Mouse (Mus musculus): ENCODE measurements at regions not wholly inside any gene's neighbourhood (a gene's known extent, or its start where the extent isn't known, plus 50 kb on each side); places are given as distances from the start of the nearest gene placed in this dataset.

DNA sequence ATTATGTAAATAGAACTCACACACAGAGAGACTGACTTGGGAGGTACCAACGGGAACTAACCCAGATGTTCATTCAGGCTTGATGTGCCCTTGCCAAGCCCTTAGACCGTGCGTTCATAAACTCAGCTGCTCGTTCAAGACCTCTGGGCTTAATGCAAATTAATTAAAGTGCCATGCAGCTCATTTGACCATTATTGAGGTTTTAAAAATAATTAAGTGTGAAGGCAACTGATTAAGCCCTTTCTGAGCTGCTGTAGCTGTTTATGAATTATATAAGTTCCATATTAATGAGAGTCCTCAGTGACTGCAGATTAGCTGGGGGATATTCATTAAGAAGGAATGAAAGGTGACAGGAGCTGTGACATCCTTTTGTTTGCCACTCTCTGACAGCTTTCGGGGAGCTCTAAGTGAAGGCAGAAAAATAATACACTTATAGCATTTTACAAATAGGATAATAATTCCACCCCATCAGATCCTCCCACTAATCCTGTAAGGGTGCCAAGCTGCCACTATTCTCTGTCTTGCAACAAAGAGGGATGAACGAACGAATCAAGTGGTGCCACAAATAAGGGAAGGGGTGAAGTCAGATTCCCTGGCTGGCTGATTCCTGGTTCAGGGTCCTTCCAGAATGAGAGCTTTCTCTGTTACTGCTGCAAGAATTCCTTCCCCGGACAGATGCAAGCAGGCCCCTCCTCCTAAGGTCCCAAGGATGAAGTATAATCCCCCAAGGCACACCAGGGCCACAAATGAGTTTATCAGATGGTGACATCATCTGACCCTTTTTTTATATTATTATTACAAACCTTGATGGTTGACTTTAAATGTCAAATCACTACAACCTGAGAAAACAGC, 184.7 kb upstream of the Nckap5 start:
- DNase-seq (ENCODE audit: extremely low read depth, insufficient read length, low spot score), result no peak

- no peak for DNase-seq (ENCODE audit: extremely low read depth, insufficient read length, low spot score)
These were observed 181.3 kb upstream of the Nckap5 start for GRCm38 (mm10) chr1:127011901-127012300.

GRCm38 (mm10) chr1:127009699-127010098, 179.1 kb upstream of the Nckap5 start:
- no peak for DNase-seq (ENCODE audit: extremely low read depth, insufficient read length, low spot score)

DNA sequence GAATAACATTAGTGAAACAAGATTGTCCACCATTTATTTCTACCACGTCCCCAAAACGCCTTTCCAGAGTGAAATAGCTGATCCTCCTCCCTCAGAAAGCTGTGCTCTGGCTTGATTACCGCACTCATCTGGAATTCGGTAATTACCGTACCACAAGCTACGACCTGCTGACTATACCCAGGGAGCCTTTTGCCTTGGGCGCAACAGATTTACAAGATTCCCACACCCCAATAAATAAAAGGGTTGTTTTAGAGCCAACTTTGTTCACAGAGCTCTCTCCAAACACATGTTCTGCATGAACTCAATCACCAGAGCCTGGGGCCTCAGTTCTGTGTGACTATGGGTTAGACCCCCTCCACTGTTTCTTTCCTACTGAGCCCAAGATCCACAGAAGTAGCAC, 171.1 kb upstream of the Nckap5 start:
- DNase-seq (ENCODE audit: extremely low read depth, insufficient read length, low spot score), result no peak

GRCm38 (mm10) chr1:126993061-126993640, 162.6 kb upstream of the Nckap5 start:
- DNase-seq (ENCODE audit: extremely low read depth, insufficient read length, low spot score), result no peak

GRCm38 (mm10) chr1:126992441-126992840, 161.8 kb upstream of the Nckap5 start:
- DNase-seq (ENCODE audit: extremely low read depth, insufficient read length, low spot score), result no peak

GRCm38 (mm10) chr1:126982805-126983204, 152.2 kb upstream of the Nckap5 start:
- DNase-seq (ENCODE audit: extremely low read depth, insufficient read length, low spot score), result no peak

GRCm38 (mm10) chr1:126980311-126980710, 149.7 kb upstream of the Nckap5 start:
- DNase-seq (ENCODE audit: extremely low read depth, insufficient read length, low spot score), result no peak

DNA sequence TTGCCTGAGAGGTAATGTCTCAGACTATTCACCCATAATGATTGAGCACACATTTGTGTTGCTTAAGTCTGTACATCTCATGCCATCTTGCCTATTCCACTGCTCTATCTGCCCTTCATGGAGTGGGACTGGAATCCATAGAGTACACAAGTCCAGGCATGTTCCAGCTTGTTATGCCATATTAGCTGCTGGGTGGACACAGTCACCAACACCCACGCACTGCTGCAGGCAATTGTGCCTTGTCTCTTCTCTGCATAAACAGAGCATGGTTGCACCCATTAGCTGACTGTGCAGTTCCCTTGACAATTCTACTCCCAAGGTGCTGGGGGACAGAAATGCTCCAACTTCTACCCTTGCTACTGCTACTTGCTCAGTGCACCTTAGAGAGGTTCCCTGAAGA, 143.3 kb upstream of the Nckap5 start:
- DNase-seq (ENCODE audit: extremely low read depth, insufficient read length, low spot score), result no peak

GRCm38 (mm10) chr1:126971777-126972421, 141.3 kb upstream of the Nckap5 start:
- DNase-seq (ENCODE audit: extremely low read depth, insufficient read length, low spot score), result no peak

GRCm38 (mm10) chr1:126971118-126971517, 140.5 kb upstream of the Nckap5 start:
- no peak for DNase-seq (ENCODE audit: extremely low read depth, insufficient read length, low spot score)

GRCm38 (mm10) chr1:126966394-126966793, 135.8 kb upstream of the Nckap5 start:
- no peak for DNase-seq (ENCODE audit: extremely low read depth, insufficient read length, low spot score)

DNA sequence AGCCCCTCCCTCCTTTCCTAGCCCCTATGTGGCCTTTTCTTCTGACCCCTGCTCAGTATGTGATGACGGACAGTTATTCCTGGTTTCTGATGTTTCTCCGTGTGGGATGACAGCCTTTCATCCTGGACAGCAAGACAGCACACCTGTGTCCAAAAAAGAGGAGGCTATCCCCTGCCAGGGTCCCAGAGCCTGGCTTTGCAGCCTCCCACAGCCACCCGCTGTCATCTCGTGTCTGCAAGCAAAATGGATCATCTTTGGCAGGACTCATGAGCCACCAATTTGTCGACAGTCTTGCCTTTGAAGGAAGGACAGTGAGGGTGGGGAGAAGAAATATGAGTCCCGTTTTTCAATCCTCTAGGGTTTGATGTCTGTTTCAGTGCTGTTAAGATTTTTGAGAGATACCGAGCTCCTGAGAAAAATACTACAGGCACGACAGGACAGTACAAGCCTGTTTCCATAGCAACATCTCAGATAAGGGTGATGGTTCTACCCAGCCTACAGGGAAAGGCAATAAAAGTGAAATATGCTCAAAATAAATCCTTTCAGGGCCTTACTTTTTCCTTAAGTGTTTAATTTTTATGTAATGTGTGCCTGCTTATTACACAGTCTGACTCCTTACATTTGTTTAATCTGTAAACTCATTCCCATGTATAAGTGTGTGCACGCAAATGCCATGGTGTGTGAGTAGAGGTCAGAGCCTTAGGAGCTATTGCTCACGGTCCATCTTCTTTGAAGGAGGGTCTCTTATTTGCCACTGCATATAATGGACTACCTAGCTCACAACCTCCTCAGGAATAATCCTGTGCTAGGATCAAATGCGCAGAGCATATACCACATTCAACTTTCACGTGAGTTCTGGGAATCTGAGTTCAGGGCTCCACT, 125.5 kb upstream of the Nckap5 start:
- no peak for DNase-seq (ENCODE audit: extremely low read depth, insufficient read length, low spot score)

DNA sequence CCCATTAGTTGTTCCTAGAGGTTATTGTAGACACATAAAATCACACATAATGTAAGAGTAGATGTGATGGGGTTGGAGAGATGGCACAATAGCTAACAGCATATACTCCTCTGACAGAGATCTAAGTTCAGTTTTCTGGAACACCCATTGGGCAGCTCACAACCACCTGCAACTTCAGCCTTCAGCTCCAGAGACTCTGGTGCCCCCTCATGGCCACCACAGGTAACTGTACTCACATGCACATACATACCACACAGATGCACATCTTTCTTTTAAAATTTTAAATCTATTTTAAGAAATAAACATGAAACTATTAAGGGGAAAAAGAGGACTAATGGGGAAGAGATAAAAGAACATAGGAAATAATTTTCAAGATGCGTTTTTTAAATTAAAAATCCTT, 117.3 kb upstream of the Nckap5 start:
- DNase-seq (ENCODE audit: extremely low read depth, insufficient read length, low spot score), result no peak

GRCm38 (mm10) chr1:126932658-126933057, 102.1 kb upstream of the Nckap5 start:
- DNase-seq (ENCODE audit: extremely low read depth, insufficient read length, low spot score), result no peak

DNA sequence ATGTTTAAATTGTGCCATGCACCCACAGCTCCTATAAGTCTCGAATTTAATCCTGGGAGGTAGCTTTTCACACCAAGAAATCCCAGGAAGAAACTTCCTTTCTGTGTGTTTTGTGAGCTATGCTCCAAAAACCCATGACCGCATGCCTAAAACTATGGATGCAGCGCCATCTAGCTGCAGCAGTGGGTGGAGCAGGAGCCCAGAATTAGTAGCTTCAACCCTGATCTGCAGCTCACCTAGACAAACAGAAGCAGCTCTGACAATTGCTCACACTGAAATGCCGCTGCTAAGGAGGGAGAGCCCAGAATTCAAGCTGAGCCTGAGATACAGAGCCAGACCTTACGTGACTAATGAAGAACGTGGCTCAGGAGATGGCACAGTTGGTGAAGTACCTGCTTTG, 101.2 kb upstream of the Nckap5 start:
- peak; percentile 23 for DNase-seq (ENCODE audit: extremely low read depth, insufficient read length, low spot score)

GRCm38 (mm10) chr1:126931093-126931492, 100.5 kb upstream of the Nckap5 start:
- DNase-seq (ENCODE audit: extremely low read depth, insufficient read length, low spot score), result no peak

GRCm38 (mm10) chr1:126930611-126931010, 100.0 kb upstream of the Nckap5 start:
- DNase-seq (ENCODE audit: extremely low read depth, insufficient read length, low spot score), result no peak

DNA sequence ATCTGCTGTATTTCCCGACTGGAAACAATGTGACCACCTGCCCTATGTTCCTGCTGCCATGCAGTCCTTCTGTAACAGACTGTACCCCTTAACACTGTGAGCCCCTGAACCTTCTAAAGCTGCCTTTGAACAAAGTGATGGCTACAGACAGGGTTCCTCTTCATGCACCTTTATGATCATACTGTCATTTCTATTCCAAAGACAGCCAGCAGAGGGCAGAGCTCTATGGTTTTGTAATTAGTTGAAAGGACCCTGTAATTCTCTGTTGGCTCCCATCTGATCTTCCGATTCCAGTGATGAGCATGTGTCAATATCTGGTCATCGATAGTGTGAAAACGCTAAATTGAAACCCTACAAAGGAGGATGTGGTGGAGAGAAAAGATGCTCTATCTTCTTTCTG, 99.1 kb upstream of the Nckap5 start:
- no peak for DNase-seq (ENCODE audit: extremely low read depth, insufficient read length, low spot score)

DNA sequence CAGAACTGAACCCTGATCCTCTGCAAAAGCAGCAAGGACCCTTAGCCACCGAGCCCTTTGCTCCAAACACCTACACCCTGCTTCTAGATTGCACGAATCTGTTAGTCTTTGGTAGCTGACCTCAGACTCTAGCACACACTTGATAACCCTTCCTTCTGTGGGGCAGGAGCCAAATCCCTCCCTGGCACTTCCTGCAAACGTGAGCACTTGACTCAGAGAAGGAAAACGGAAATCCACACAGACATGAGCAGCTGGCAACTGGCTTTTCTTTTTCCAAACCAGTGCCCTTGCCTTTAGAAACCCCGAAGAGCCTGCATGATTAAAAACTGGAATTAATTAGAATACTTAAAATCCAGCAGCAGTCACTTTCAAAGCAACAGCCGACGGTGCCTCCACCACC, 97.6 kb upstream of the Nckap5 start:
- no peak for DNase-seq (ENCODE audit: extremely low read depth, insufficient read length, low spot score)

Measured in 3134 (cell line).